Mouse (Mus musculus) cerebellum, adult 8-10 months (tissue): ENCODE results near the gene Kncn.

Experiments
- DNase-seq: peaks from one replicate; pipeline ENCODE4 v3.0.0; 2022

Gene Kncn

GRCm38 (mm10) chr4:115881183-115881582 is 3.0 kb upstream of the Kncn start:
- DNase-seq: no peak

GRCm38 (mm10) chr4:115882195-115882594 is 2.0 kb upstream of the Kncn start:
- no peak for DNase-seq

- DNase-seq: no peak
These were observed 1.6 kb downstream of the Kncn start for GRCm38 (mm10) chr4:115885846-115886245.

GRCm38 (mm10) chr4:115886875-115887274 is 2.7 kb downstream of the Kncn start:
- no peak for DNase-seq

GRCm38 (mm10) chr4:115890066-115890465 is 5.9 kb downstream of the Kncn start:
- DNase-seq: no peak

- DNase-seq: no peak
These were observed 6.4 kb downstream of the Kncn start, which contains the start of gene 6430628N08Rik for GRCm38 (mm10) chr4:115890553-115890952. TSS of gene 6430628N08Rik (plus strand) at chr4:115890665.

- no peak for DNase-seq
These were observed 10.1 kb downstream of the Kncn start for GRCm38 (mm10) chr4:115894281-115894680.

- no peak for DNase-seq
These were observed 13.9 kb downstream of the Kncn start for GRCm38 (mm10) chr4:115897901-115898631.

- peak; percentile 77 for DNase-seq
These were observed 18.6 kb downstream of the Kncn start for GRCm38 (mm10) chr4:115902816-115903215.

- no peak for DNase-seq
These were observed 20.2 kb downstream of the Kncn start for GRCm38 (mm10) chr4:115904375-115904774.

GRCm38 (mm10) chr4:115905701-115906100 is 21.5 kb downstream of the Kncn start:
- DNase-seq: no peak

GRCm38 (mm10) chr4:115906791-115907190 is 22.6 kb downstream of the Kncn start:
- no peak for DNase-seq

- DNase-seq: no peak
These were observed 23.8 kb downstream of the Kncn start for GRCm38 (mm10) chr4:115907994-115908393.

- no peak for DNase-seq
These were observed 24.4 kb downstream of the Kncn start for GRCm38 (mm10) chr4:115908641-115909040.

GRCm38 (mm10) chr4:115911586-115911985 is 27.4 kb downstream of the Kncn start:
- no peak for DNase-seq

- DNase-seq: no peak
These were observed 35.7 kb downstream of the Kncn start for GRCm38 (mm10) chr4:115919911-115920310.

GRCm38 (mm10) chr4:115922688-115923087 is 38.5 kb downstream of the Kncn start:
- no peak for DNase-seq

- DNase-seq: no peak
These were observed 39.2 kb downstream of the Kncn start for GRCm38 (mm10) chr4:115923262-115923880.

GRCm38 (mm10) chr4:115927637-115928036 is 43.4 kb downstream of the Kncn start:
- DNase-seq: no peak

GRCm38 (mm10) chr4:115931556-115932088 is 47.4 kb downstream of the Kncn start:
- no peak for DNase-seq

GRCm38 (mm10) chr4:115935835-115936581 is 51.8 kb downstream of the Kncn start:
- DNase-seq: no peak

- no peak for DNase-seq
These were observed 52.4 kb downstream of the Kncn start for GRCm38 (mm10) chr4:115936646-115937045.
